Mouse (Mus musculus): ENCODE results near the gene Gm45837.
"Not testable (repeated sequence)": the region's sequence is repeated elsewhere in the genome, so short reads cannot be mapped to it uniquely, and the experiment has no call there.

Gm45837 gene

GRCm38 (mm10) chr7:101551530-101551929 is 140.8 kb downstream of the Gm45837 start:
- DNase-seq (ENCODE audit: low spot score) = no peak

- DNase-seq (ENCODE audit: low spot score) = not testable (repeated sequence)
These were observed 144.8 kb downstream of the Gm45837 start for GRCm38 (mm10) chr7:101555473-101555872.

GRCm38 (mm10) chr7:101557391-101557790 is 146.7 kb downstream of the Gm45837 start:
- no peak for DNase-seq (ENCODE audit: low spot score)

DNA sequence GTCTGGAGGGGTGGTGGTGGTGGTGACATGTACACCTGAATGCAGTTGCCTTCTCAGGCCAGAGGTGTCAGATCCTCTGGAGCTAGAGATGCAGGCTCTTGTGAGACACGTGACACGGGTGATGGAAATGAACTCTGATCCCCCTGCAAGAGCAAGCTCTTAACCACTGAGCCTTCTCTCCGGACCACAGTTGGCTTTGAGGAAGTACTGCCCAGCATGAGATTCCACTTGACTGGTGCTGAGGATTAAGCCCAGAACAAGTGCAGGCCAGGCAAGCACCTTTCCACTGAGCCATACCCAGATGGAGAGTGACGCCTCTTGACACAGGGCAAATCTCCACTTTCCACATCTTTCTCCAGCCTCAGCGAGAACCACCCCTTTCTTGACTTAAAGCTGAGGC is 148.7 kb downstream of the Gm45837 start:
- not testable (repeated sequence) for DNase-seq (ENCODE audit: low spot score)

Measured in ovary, postnatal 10 days (tissue).